Mouse (Mus musculus) kidney, postnatal 0 days (tissue): ENCODE measurements at regions not wholly inside any gene's neighbourhood (a gene's known extent, or its start where the extent isn't known, plus 50 kb on each side); places are given as distances from the start of the nearest gene placed in this dataset.

Experiments used
- ATAC-seq: fragments of 200-750 bp; cut with Nextera tagmentation; replicated peaks from 2 replicates; pipeline ENCODE4 v1.8.0; 2017; ENCODE audit warnings: low read depth, moderate number of reproducible peaks, moderate TSS enrichment, moderate library complexity; ENCODE audit not compliant: low FRiP score
- DNase-seq: peaks from one replicate; pipeline ENCODE4 v3.0.0-alpha.2; 2016; ENCODE audit warnings: low spot score
- H3K27ac ChIP-seq: fragments of 300-500 bp; sonication (generic); 2 replicates; pipeline ENCODE4 v1.5.1; 2014; ENCODE audit warnings: mild to moderate bottlenecking
- H3K27me3 ChIP-seq: fragments of 300-500 bp; sonication (generic); 2 replicates; pipeline ENCODE4 v1.6.1; 2014; ENCODE audit warnings: low read length, mixed read lengths; ENCODE audit not compliant: insufficient read depth
- H3K36me3 ChIP-seq: fragments of 300-500 bp; sonication (generic); 2 replicates; pipeline ENCODE4 v1.6.1; 2014; ENCODE audit warnings: low read length, mixed read lengths; ENCODE audit not compliant: insufficient read depth
- H3K4me1 ChIP-seq: fragments of 300-500 bp; sonication (generic); replicated peaks from 2 replicates; pipeline ENCODE4 v1.6.1; 2014; ENCODE audit warnings: antibody characterized with exemption, low read length, mixed read lengths; ENCODE audit not compliant: insufficient read depth
- H3K4me2 ChIP-seq: fragments of 300-500 bp; sonication (generic); 2 replicates; pipeline ENCODE4 v1.6.1; 2014; ENCODE audit warnings: mild to moderate bottlenecking, low read length, moderate library complexity, mixed read lengths
- H3K4me3 ChIP-seq: fragments of 300-500 bp; sonication (generic); replicated peaks from 2 replicates; pipeline ENCODE4 v1.5.1; 2014; ENCODE audit warnings: low read depth, low read length
- H3K9ac ChIP-seq: fragments of 300-500 bp; sonication (generic); 2 replicates; pipeline ENCODE4 v1.6.1; 2014; ENCODE audit warnings: low read depth, low read length
- H3K9me3 ChIP-seq: fragments of 300-500 bp; sonication (generic); replicated peaks from 2 replicates; pipeline ENCODE4 v1.6.1; 2016; ENCODE audit warnings: low read length, inconsistent platforms, mixed read lengths
- CTCF ChIP-seq: IDR thresholded peaks from 2 replicates; pipeline ENCODE4 v1.5.1; 2016; ENCODE audit warnings: antibody characterized with exemption, low read depth, mild to moderate bottlenecking, moderate library complexity
- WGBS: fragments of 180-500 bp; shearing (Covaris S2); extraction: QIAGEN DNeasy Blood & Tissue Kit; methylation state at CpG from one replicate; pipeline ENCODE4 v1.1.7; 2014; 5-methylcytosine and 5-hydroxymethylcytosine counted together

DNA sequence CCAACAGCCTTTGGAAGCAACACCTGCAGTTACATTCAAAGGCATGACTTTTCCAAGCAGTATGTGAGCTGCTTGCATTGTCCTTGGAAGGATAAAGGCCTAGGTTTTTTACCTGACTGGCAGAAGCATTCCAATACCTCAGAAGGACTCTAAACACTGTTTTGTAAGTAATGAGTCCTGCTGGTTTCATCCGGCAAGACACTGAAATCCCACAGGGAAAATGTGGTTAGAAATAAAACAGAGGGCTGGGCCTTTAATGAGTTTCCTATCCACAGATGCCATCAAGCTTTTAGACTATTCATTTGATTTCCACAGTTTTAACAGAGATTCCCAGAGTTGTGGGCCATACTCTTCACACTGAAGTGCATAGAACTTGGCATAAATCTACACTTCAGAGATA is 461.6 kb downstream of the Prkd1 start:
- DNase-seq (no peak), ATAC-seq (no peak)
- Histone ChIP-seq H3K27ac (no peak overlapping the region), H3K4me3 (no peak overlapping the region), H3K36me3 (no peaks in the 10 kb centered on the region), H3K4me1 (no peaks in the 10 kb centered on the region), H3K4me2 (no peak overlapping the region), H3K27me3 (no peaks in the 10 kb centered on the region), H3K9ac (no peak overlapping the region), H3K9me3 (no peaks in the 10 kb centered on the region)
- WGBS = 59% methylated on average over 1 of the region's 1 CpGs
- no peak for TF ChIP-seq CTCF

DNA sequence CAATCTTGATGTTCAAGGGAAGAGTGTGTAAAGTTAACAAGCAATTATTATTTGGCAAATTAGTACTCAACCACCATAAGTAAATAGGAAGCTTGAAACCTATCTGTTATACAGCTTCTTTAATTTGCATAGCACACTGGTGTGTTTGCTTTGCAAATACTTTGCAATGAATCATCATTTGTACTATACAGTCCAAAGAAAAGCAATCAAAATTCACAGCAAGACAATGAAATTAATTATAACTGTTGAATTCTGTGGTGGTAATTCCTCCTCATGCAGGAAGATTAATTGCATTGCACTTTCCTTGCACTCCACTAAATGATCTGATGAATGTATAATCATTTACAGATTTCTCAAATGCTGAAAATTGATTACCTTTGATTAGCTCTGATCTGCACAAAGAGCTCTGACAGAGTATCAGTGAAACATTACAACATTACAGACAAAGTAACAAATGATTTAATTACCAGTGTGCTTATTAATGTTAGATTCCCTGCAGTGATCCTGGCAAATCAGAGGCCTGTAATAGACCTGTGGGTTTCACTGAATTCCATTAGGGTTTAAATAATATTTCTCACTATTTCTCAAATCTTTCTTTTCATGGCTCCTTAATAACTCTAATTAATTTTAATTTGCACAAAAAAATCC is 457.9 kb downstream of the Prkd1 start:
- TF ChIP-seq CTCF = no peak
- Histone ChIP-seq H3K4me1 (no peaks in the 10 kb centered on the region), H3K27ac (no peak overlapping the region), H3K9ac (no peak overlapping the region), H3K4me2 (no peak overlapping the region), H3K36me3 (no peaks in the 10 kb centered on the region), H3K4me3 (no peak overlapping the region), H3K9me3 (no peaks in the 10 kb centered on the region), H3K27me3 (no peaks in the 10 kb centered on the region)
- ATAC-seq (no peak), DNase-seq (no peak)

DNA sequence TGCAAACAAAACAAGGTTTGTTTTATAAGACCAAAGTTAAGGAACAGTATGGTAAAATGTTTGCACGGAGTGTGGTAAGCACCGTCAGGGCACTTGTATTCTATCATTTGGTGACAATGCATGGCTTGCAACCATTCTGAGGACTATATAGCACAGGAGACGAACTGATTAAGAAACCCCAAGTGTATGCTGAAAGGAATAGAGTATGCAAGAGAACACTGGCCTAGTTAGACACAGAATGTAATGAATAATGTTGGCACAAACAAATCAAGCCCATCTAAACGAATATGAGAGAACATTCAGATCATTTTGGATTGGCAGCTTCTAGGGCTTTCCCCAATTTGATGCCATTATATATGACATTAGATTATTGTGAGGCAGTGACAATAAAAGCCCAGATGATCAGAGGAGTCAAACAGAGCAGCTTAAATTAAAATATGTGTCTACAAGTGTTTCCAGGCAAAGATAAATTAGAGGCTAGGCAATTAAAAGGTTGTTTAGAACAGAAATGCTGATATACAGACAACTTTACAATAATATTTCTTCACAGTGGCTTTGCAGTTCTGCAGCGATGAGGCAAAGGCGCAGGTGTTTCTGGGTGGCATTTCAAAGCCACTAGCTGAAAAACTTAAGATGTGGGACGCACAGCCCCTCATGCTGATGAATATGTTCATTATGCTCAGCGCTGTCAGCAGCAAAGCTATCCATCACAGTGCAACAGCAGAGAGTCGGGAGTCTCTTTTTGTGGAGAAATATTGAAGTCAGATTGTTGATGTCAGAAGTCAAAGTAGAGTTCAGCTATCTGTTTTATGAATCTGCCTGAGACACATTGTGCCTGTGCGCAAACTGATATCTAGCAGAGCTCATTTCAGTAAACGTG is 456.9 kb downstream of the Prkd1 start:
- DNase-seq (no peak), ATAC-seq (no peak)
- H3K4me2 ChIP-seq = no peak overlapping the region
- 61% methylated on average over 11 of the region's 11 CpGs for WGBS
- no peaks in the 10 kb centered on the region for H3K4me1 ChIP-seq
- no peak overlapping the region for H3K9ac ChIP-seq
- no peaks in the 10 kb centered on the region for H3K36me3 ChIP-seq
- H3K4me3 ChIP-seq = no peak overlapping the region
- no peak overlapping the region for H3K27ac ChIP-seq
- no peaks in the 10 kb centered on the region for H3K9me3 ChIP-seq
- H3K27me3 ChIP-seq = no peaks in the 10 kb centered on the region
- no peak for TF ChIP-seq CTCF

GRCm38 (mm10) chr12:50193501-50193900 is 455.4 kb downstream of the Prkd1 start:
- no peak for DNase-seq
- no peaks in the 10 kb centered on the region for H3K27me3 ChIP-seq
- TF ChIP-seq CTCF = no peak
- no peak overlapping the region for H3K9ac ChIP-seq
- WGBS = 75% methylated on average over 3 of the region's 3 CpGs
- no peaks in the 10 kb centered on the region for H3K9me3 ChIP-seq
- no peak for ATAC-seq
- no peaks in the 10 kb centered on the region for H3K36me3 ChIP-seq
- no peak overlapping the region for H3K27ac ChIP-seq
- H3K4me1 ChIP-seq = no peaks in the 10 kb centered on the region
- no peak overlapping the region for H3K4me3 ChIP-seq
- H3K4me2 ChIP-seq = no peak overlapping the region

- Histone ChIP-seq H3K4me3 (no peak overlapping the region), H3K27me3 (no peaks in the 10 kb centered on the region), H3K4me1 (no peaks in the 10 kb centered on the region), H3K4me2 (no peak overlapping the region), H3K9me3 (no peaks in the 10 kb centered on the region), H3K36me3 (no peaks in the 10 kb centered on the region), H3K27ac (no peak overlapping the region), H3K9ac (no peak overlapping the region)
- no peak for DNase-seq
- TF ChIP-seq CTCF = no peak
- ATAC-seq = no peak
Measured at GRCm38 (mm10) chr12:50194714-50195113, 454.2 kb downstream of the Prkd1 start.

GRCm38 (mm10) chr12:50196339-50196738 is 452.6 kb downstream of the Prkd1 start:
- H3K27me3 ChIP-seq = no peaks in the 10 kb centered on the region
- WGBS = 37% methylated on average over 2 of the region's 2 CpGs
- no peak for TF ChIP-seq CTCF
- no peaks in the 10 kb centered on the region for H3K4me1 ChIP-seq
- no peaks in the 10 kb centered on the region for H3K9me3 ChIP-seq
- H3K4me2 ChIP-seq = no peak overlapping the region
- no peak overlapping the region for H3K4me3 ChIP-seq
- H3K36me3 ChIP-seq = no peaks in the 10 kb centered on the region
- no peak overlapping the region for H3K9ac ChIP-seq
- ATAC-seq (no peak), DNase-seq (no peak)
- H3K27ac ChIP-seq = no peak overlapping the region
